Mouse (Mus musculus) kidney, embryonic 15.5 days (tissue): ENCODE measurements around the gene Itpa. TPM values are rescaled to one million over a fixed set of nuclear protein-coding genes. Genes with fewer than 3 reads are reported as not detected.
A peak's percentile ranks its signal among the peaks of the same experiment; 100 is the strongest.

Source experiments
- ATAC-seq: fragments of 200-750 bp; cut with Nextera tagmentation; replicated peaks from 2 replicates; pipeline ENCODE4 v1.8.0; 2017; ENCODE audit warnings: moderate TSS enrichment; ENCODE audit not compliant: low FRiP score
- H3K27ac ChIP-seq: fragments of 300-500 bp; sonication (generic); 2 replicates; pipeline ENCODE4 v1.5.1; 2015; ENCODE audit warnings: mild to moderate bottlenecking, inconsistent platforms
- H3K27me3 ChIP-seq: fragments of 300-500 bp; sonication (generic); 2 replicates; pipeline ENCODE4 v1.6.1; 2015; ENCODE audit warnings: inconsistent platforms
- H3K36me3 ChIP-seq: fragments of 300-500 bp; sonication (generic); 2 replicates; pipeline ENCODE4 v1.6.1; 2015; ENCODE audit warnings: inconsistent platforms
- H3K4me1 ChIP-seq: fragments of 300-500 bp; sonication (generic); 2 replicates; pipeline ENCODE4 v1.6.1; 2015; ENCODE audit warnings: inconsistent platforms
- H3K4me2 ChIP-seq: fragments of 300-500 bp; sonication (generic); 2 replicates; pipeline ENCODE4 v1.6.1; 2015; ENCODE audit warnings: moderate library complexity, mild to moderate bottlenecking, inconsistent platforms
- H3K4me3 ChIP-seq: fragments of 300-500 bp; sonication (generic); replicated peaks from 2 replicates; pipeline ENCODE4 v1.5.1; 2015; ENCODE audit warnings: mild to moderate bottlenecking, inconsistent platforms
- H3K9ac ChIP-seq: fragments of 300-500 bp; sonication (generic); 2 replicates; pipeline ENCODE4 v1.6.1; 2015; ENCODE audit warnings: mild to moderate bottlenecking, inconsistent platforms
- H3K9me3 ChIP-seq: fragments of 300-500 bp; sonication (generic); replicated peaks from 2 replicates; pipeline ENCODE4 v1.6.1; 2016; ENCODE audit warnings: inconsistent platforms
- WGBS: fragments of 180-500 bp; shearing (Covaris S2); methylation state at CpG from one replicate; pipeline ENCODE4 v1.1.7; 2015; ENCODE audit warnings: mixed read lengths; 5-methylcytosine and 5-hydroxymethylcytosine counted together
- polyA plus RNA-seq: library from polyadenylated mRNA; unstranded; fragments of >200 nt; fragmentation: Nextera tagmentation; extraction: Ambion mirVana; gene quantifications from 2 replicates; pipeline ENCODE4 v1.2.1, GENCODE M21; 2015

Itpa gene
- polyA plus RNA-seq, 1 experiment from 2014 or later: 120 TPM

- Histone ChIP-seq H3K36me3 (no peaks in the 10 kb centered on the region), H3K4me1 (peaks cover 19% of the 10 kb centered on the region), H3K9ac (peak overlapping the region; percentile 56), H3K27me3 (peaks cover 54% of the 10 kb centered on the region), H3K4me2 (peak overlapping the region; percentile 100), H3K27ac (no peak overlapping the region), H3K9me3 (no peaks in the 10 kb centered on the region), H3K4me3 (peak overlapping the region; percentile 66)
- 4% methylated on average over 14 of the region's 14 CpGs for WGBS
- peak; percentile 33 for ATAC-seq
These were observed 30.4 kb downstream of the Itpa start for GRCm38 (mm10) chr2:130697821-130698266.

DNA sequence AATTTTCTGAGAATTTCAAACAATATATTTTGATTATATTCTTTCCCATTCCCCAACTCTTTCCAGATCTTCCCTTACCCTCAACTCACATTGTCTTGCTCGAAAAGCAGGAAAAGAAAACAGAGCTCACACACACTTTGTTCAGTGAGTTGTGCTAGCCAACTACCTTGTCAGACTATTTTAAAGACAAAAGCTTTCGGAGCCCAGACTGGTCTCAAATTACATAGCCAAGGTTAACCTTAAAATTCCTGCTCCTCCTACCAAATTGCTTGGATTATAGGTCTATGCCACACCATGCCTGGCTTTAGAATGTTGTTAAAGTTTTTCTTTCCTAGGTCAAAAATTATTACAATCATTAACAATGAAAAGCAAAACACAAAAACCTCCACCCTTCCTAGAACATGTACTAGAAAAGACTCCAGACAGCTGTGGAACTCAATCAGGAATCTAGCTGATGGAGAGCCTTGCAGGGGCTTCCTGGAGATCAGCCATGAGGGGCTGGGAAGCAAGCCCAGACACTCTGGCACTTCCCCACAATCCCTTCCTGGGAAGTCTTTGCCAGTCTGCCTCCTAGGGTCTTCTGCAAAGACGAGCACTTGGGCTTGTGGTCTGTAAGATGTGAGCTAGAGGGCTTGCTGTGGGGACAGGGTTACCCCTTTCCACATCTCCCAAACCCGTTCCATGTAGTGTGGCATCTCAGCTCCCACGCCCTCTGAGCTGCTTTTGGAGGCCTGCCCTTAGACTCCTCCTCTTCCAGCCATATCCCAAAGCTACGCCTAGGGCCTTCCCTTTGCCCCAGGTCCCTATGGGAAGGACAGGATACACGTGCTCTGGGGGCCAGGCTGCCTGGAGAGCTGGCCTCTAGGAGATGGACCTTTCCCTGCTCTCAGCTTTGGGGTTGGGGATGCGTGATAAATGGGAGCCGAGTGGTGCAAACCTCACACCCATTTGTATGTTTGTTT is 36.9 kb downstream of the Itpa start:
- Histone ChIP-seq H3K4me2 (no peak overlapping the region), H3K9ac (no peak overlapping the region), H3K27me3 (peaks cover 12% of the 10 kb centered on the region), H3K4me3 (no peak overlapping the region), H3K27ac (peak overlapping the region; percentile 43; the same call in 1 of the 2 replicates), H3K36me3 (peaks cover 14% of the 10 kb centered on the region; the same call in 1 of the 2 replicates), H3K9me3 (no peaks in the 10 kb centered on the region), H3K4me1 (0 out of 2 replicates have a peak, but pooled peaks cover 5% of the 10 kb centered on the region)
- WGBS: 44% methylated on average over 9 of the region's 9 CpGs
- ATAC-seq: no peak

GRCm38 (mm10) chr2:130705178-130705577 is 37.8 kb downstream of the Itpa start:
- 77% methylated on average over 6 of the region's 6 CpGs for WGBS
- Histone ChIP-seq H3K4me3 (no peak overlapping the region), H3K4me2 (no peak overlapping the region), H3K9me3 (no peaks in the 10 kb centered on the region), H3K27me3 (peaks cover 4% of the 10 kb centered on the region), H3K27ac (no peak overlapping the region), H3K9ac (no peak overlapping the region), H3K36me3 (peaks cover 22% of the 10 kb centered on the region), H3K4me1 (0 out of 2 replicates have a peak, but pooled peaks cover 5% of the 10 kb centered on the region)
- ATAC-seq: no peak

GRCm38 (mm10) chr2:130706602-130707001 is 39.2 kb downstream of the Itpa start:
- H3K9me3 ChIP-seq: no peaks in the 10 kb centered on the region
- H3K4me3 ChIP-seq: no peak overlapping the region
- WGBS: 65% methylated on average over 4 of the region's 4 CpGs
- H3K36me3 ChIP-seq: peaks cover 37% of the 10 kb centered on the region
- H3K27me3 ChIP-seq: no peaks in the 10 kb centered on the region
- ATAC-seq: no peak
- 0 out of 2 replicates have a peak, but pooled peaks cover 5% of the 10 kb centered on the region for H3K4me1 ChIP-seq
- no peak overlapping the region for H3K9ac ChIP-seq
- H3K4me2 ChIP-seq: no peak overlapping the region
- no peak overlapping the region for H3K27ac ChIP-seq

GRCm38 (mm10) chr2:130707057-130707456 is 39.6 kb downstream of the Itpa start:
- no peaks in the 10 kb centered on the region for H3K27me3 ChIP-seq

DNA sequence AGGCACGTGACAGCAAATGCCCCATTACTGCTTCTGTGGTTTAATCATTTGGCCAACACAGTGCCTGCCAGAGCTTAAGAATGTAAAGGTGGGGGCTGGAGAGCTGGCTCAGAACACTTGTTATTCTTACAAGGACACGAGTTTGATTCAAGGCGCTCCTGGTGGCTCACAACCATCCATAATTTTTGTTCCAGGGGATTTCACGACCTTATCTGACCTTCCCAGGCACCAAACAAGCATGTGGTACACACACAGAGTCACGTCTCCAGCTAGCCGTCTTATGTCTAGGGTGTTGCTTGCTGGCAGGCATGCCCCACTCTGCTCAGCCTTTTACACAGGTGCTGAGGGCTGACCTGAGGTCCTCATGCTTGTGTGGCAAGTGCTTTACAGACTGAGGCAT is 50.5 kb downstream of the Itpa start:
- H3K4me2 ChIP-seq: no peak overlapping the region
- 74% methylated on average over 6 of the region's 6 CpGs for WGBS
- no peaks in the 10 kb centered on the region for H3K9me3 ChIP-seq
- no peak overlapping the region for H3K9ac ChIP-seq
- ATAC-seq: no peak
- no peaks in the 10 kb centered on the region for H3K4me1 ChIP-seq
- peaks cover 72% of the 10 kb centered on the region for H3K36me3 ChIP-seq
- H3K4me3 ChIP-seq: no peak overlapping the region
- no peaks in the 10 kb centered on the region for H3K27me3 ChIP-seq
- no peak overlapping the region for H3K27ac ChIP-seq

More at GRCm38 (mm10) chr2:130707057-130707456, 39.6 kb downstream of the Itpa start:
- no peak for ATAC-seq
- no peaks in the 10 kb centered on the region for H3K9me3 ChIP-seq
- H3K4me1 ChIP-seq: 0 out of 2 replicates have a peak, but pooled peaks cover 5% of the 10 kb centered on the region
- H3K9ac ChIP-seq: no peak overlapping the region
- H3K4me3 ChIP-seq: no peak overlapping the region
- no peak overlapping the region for H3K4me2 ChIP-seq
- peaks cover 41% of the 10 kb centered on the region for H3K36me3 ChIP-seq
- no peak overlapping the region for H3K27ac ChIP-seq
- 52% methylated on average over 10 of the region's 10 CpGs for WGBS

- H3K4me3 ChIP-seq: no peak overlapping the region
- H3K9ac ChIP-seq: no peak overlapping the region
- H3K9me3 ChIP-seq: no peaks in the 10 kb centered on the region
- H3K27me3 ChIP-seq: no peaks in the 10 kb centered on the region
- H3K27ac ChIP-seq: no peak overlapping the region
- H3K4me1 ChIP-seq: no peaks in the 10 kb centered on the region
- H3K36me3 ChIP-seq: peaks cover 89% of the 10 kb centered on the region
- H3K4me2 ChIP-seq: no peak overlapping the region
- ATAC-seq: no peak
- 91% methylated on average over 4 of the region's 4 CpGs for WGBS
These were observed 57.0 kb downstream of the Itpa start for GRCm38 (mm10) chr2:130724369-130724768.

GRCm38 (mm10) chr2:130727752-130728151 is 60.3 kb downstream of the Itpa start:
- WGBS: 92% methylated on average over 1 of the region's 1 CpGs
- H3K4me2 ChIP-seq: no peak overlapping the region
- ATAC-seq: no peak
- H3K4me1 ChIP-seq: no peaks in the 10 kb centered on the region
- H3K4me3 ChIP-seq: no peak overlapping the region
- H3K27me3 ChIP-seq: no peaks in the 10 kb centered on the region
- H3K9ac ChIP-seq: no peak overlapping the region
- peaks cover 91% of the 10 kb centered on the region for H3K36me3 ChIP-seq
- no peaks in the 10 kb centered on the region for H3K9me3 ChIP-seq
- H3K27ac ChIP-seq: no peak overlapping the region

- Histone ChIP-seq H3K27ac (no peak overlapping the region), H3K9me3 (no peaks in the 10 kb centered on the region), H3K4me2 (no peak overlapping the region), H3K27me3 (no peaks in the 10 kb centered on the region), H3K36me3 (peaks cover 89% of the 10 kb centered on the region), H3K9ac (no peak overlapping the region), H3K4me3 (no peak overlapping the region), H3K4me1 (no peaks in the 10 kb centered on the region)
- WGBS: 94% methylated on average over 2 of the region's 2 CpGs
- ATAC-seq: no peak
These were observed 61.6 kb downstream of the Itpa start for GRCm38 (mm10) chr2:130728906-130729585.

- no peak overlapping the region for H3K9ac ChIP-seq
- no peaks in the 10 kb centered on the region for H3K27me3 ChIP-seq
- H3K36me3 ChIP-seq: peaks cover 84% of the 10 kb centered on the region
- H3K4me2 ChIP-seq: no peak overlapping the region
- H3K4me1 ChIP-seq: no peaks in the 10 kb centered on the region
- no peak overlapping the region for H3K4me3 ChIP-seq
- no peaks in the 10 kb centered on the region for H3K9me3 ChIP-seq
- no peak overlapping the region for H3K27ac ChIP-seq
- 0 out of 2 replicates have a peak, but pooled peaks have one; percentile 17 for ATAC-seq
- 83% methylated on average over 9 of the region's 9 CpGs for WGBS
These were observed 63.3 kb downstream of the Itpa start for GRCm38 (mm10) chr2:130730746-130731145.
